1 mouse cellular context compared by ENCODE assay signal in the genomic region with DNA sequence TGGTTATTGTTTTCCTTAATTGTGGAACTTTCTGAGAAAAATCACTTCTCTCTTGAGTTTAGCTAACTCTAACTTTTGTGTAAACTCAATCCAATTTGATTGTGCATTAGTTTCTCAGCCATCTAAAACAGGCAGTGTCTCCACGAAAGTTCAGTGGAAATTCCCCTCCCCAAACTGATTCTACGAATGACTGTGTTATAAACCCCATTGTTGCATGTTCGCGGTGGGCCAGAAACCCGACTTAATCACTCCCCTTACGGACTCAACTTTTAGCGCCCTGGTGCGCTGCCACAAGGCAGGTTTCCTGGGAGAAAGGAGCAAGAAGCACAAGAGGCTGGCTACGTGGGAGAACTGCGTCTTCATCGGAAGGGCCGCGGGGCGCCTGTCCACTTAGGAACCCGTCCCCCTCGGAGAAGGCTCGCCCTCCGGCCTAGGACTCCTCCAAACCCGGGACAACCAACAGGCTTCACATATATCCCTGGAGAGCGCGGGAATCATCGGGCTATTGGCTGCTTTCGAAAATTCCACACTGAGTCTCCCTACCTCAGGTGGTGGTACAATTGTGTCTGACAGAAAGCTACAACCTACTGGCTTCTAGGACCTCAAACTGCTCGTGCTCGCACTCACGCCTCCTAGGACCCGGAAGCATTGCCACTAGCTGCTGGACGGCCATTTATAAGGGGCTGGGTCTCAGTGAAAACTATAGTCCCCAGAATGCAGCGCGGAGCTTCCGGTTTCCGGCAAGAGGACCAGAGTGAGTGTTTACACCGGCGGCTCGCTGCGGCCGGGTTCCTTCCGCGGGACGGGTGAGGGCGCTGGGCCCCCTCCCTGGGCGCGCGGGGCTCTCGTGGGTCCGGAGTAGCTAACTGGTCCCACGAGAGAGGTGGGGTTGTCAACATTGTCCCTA.
TF ChIP-seq lines count a peak whose summit lies in the region.

Gene Ubl7 (plus strand): TSS at position 726 of the 907 bp plus-strand sequence.

TF ChIP-seq in MEL, 35 proteins besides CTCF, POLR2A, EP300 and RAD21 (continued from another document):
- TF ChIP-seq NRF1 (IDR thresholded peaks at IDR 0.05; ENCODE audit: insufficient read depth, low read depth, low read length, poor library complexity, severe bottlenecking) (0 out of 2 replicates have a peak, but pooled peaks have one; percentile 31), MAX (IDR thresholded peaks at IDR 0.05; ENCODE audit: low read length) (peak; percentile 84), ZMIZ1 (IDR thresholded peaks at IDR 0.05; ENCODE audit: low read depth, low read length) (peak; percentile 94), TCF12 (IDR thresholded peaks at IDR 0.05; ENCODE audit: low read depth, low read length) (peak; percentile 69), ZNF384 (IDR thresholded peaks at IDR 0.05; ENCODE audit: low read depth, low read length) (no peak), CHD1 (IDR thresholded peaks at IDR 0.05; ENCODE audit: low read depth, low read length) (no peak; the same call in 1 of the 2 replicates), POLR2AphosphoS2 (IDR thresholded peaks at IDR 0.05; ENCODE audit: low read length) (peak; percentile 86; the same call in 1 of the 2 replicates), SIN3A (IDR thresholded peaks at IDR 0.05; ENCODE audit: low read length) (peak; percentile 99), JUND (IDR thresholded peaks at IDR 0.05; ENCODE audit: low read depth, low read length) (no peak), MXI1 (IDR thresholded peaks at IDR 0.05; ENCODE audit: low read depth, low read length) (peak; percentile 95), KAT2A (conservative IDR thresholded peaks at IDR 0.05; ENCODE audit: low read depth, low read length) (peak; percentile 92), ETS1 (IDR thresholded peaks at IDR 0.05; ENCODE audit: low read depth, low read length) (peak; percentile 39; the same call in 1 of the 2 replicates), ZC3H11A (IDR thresholded peaks at IDR 0.05; ENCODE audit: low read depth, low read length) (no peak), E2F4 (IDR thresholded peaks at IDR 0.05; ENCODE audit: borderline replicate concordance, low read depth, low read length) (no peak), BHLHE40 (IDR thresholded peaks at IDR 0.05; ENCODE audit: borderline replicate concordance, low read depth, low read length) (no peak), MYB (IDR thresholded peaks at IDR 0.05; ENCODE audit: low read depth, low read length) (no peak)
